Mouse (Mus musculus) small intestine, adult 2 months (tissue): Measurements from ENCODE around the gene Wasf1. TPM values are rescaled to one million over a fixed set of nuclear protein-coding genes. Genes with fewer than 3 reads are reported as not detected.

Experiments
- H3K27ac ChIP-seq: fragments of 200-500 bp; 2 replicates; pipeline ENCODE4 v1.5.1; 2012; ENCODE audit warnings: low read depth, low read length, control low read depth, inconsistent platforms; ENCODE audit not compliant: insufficient read depth
- H3K27me3 ChIP-seq: fragments of 200-500 bp; 2 replicates; pipeline ENCODE4 v1.6.1; 2012; ENCODE audit warnings: mild to moderate bottlenecking, moderate library complexity, low read length, inconsistent platforms; ENCODE audit not compliant: control insufficient read depth, insufficient read depth
- H3K36me3 ChIP-seq: fragments of 200-500 bp; 2 replicates; pipeline ENCODE4 v1.6.1; 2012; ENCODE audit warnings: mild to moderate bottlenecking, low read length, control low read depth, inconsistent platforms; ENCODE audit not compliant: control insufficient read depth, insufficient read depth
- H3K4me1 ChIP-seq: fragments of 200-500 bp; 2 replicates; pipeline ENCODE4 v1.6.1; 2012; ENCODE audit warnings: low read length, inconsistent platforms, mixed read lengths; ENCODE audit not compliant: control insufficient read depth, insufficient read depth, insufficient read length
- H3K4me3 ChIP-seq: fragments of 200-500 bp; 2 replicates; pipeline ENCODE4 v1.5.1; 2012; ENCODE audit warnings: low read depth, mild to moderate bottlenecking, control low read depth, inconsistent platforms, low read length, moderate library complexity
- CTCF ChIP-seq: fragments of 200-500 bp; IDR thresholded peaks from 2 replicates; pipeline ENCODE4 v1.5.1; 2012; ENCODE audit warnings: low read depth, mild to moderate bottlenecking, control low read depth, inconsistent platforms, low read length, moderate library complexity, mixed read lengths; ENCODE audit not compliant: insufficient replicate concordance, insufficient read length; ENCODE audit errors: extremely low read depth
- POLR2A ChIP-seq: fragments of 200-500 bp; IDR thresholded peaks from 2 replicates; pipeline ENCODE4 v1.6.1; 2012; ENCODE audit warnings: low read depth, mild to moderate bottlenecking, control low read depth, inconsistent platforms, low read length, moderate library complexity
- WGBS: fragments of 180-500 bp; shearing (Covaris S2); methylation state at CpG from one replicate; pipeline ENCODE4 v1.1.7; 2018; 5-methylcytosine and 5-hydroxymethylcytosine counted together
- polyA plus RNA-seq: library from polyadenylated mRNA; depleted of rRNA; stranded (reverse); fragments of >200 nt; gene quantifications from 2 replicates; pipeline ENCODE4 v1.2.3, GENCODE M21; 2012

Gene Wasf1
- polyA plus RNA-seq, 1 experiment, result 0.87 TPM

DNA sequence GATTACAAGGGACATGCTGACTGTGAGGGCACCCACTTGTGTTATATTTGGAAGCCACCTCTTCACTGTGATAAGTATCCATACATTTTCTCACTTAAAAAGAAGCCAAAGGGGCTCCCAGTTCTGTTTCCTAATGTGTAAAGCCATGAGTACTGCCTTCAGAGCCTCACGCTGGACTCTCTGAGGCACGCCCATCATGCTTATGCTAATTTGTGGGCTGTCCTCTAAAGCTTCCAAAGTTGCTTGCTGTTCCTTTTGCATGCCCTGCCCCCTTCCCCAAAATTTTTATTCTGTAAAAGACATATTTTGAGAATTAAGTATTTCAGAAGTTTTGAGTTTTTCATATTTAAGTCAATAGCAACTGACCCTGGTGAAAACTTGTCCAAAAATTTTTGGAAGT, 27.5 kb downstream of the Wasf1 start:
- Histone ChIP-seq H3K36me3 (no peaks in the 10 kb centered on the region), H3K4me1 (no peaks in the 10 kb centered on the region), H3K4me3 (no peak overlapping the region), H3K27me3 (no peaks in the 10 kb centered on the region), H3K27ac (no peak overlapping the region)
- no peak for TF ChIP-seq CTCF
- TF ChIP-seq POLR2A, result no peak
- 66% methylated on average over 2 of the region's 2 CpGs for WGBS

DNA sequence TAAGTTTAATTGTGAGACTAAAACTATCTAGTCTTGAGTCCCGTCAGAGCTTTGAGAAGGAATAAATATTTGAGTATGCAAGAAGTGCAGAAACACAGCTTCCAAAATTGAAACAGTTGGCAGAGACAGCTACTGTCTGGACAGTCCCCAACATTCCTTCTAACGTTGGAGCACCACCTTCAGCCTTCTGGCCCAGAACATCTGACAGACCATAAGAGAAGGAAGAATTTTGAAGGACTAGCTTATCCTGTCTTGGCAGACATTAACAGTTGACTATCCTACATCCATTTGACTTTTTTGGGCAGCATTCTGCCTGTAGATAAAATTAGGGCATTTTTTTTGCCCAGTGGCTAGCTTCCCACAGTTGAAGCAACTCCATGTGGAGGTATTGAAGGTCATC, 32.0 kb downstream of the Wasf1 start:
- WGBS, result 66% methylated on average over 2 of the region's 2 CpGs

GRCm38 (mm10) chr10:40918669-40919440, 35.6 kb downstream of the Wasf1 start:
- Histone ChIP-seq H3K36me3 (no peaks in the 10 kb centered on the region), H3K4me3 (no peak overlapping the region), H3K27me3 (no peaks in the 10 kb centered on the region), H3K4me1 (no peaks in the 10 kb centered on the region), H3K27ac (no peak overlapping the region)
- TF ChIP-seq CTCF, result no peak
- TF ChIP-seq POLR2A, result no peak
- WGBS, result 86% methylated on average over 8 of the region's 8 CpGs

More for the DNA sequence above, 32.0 kb downstream of the Wasf1 start:
- H3K27ac ChIP-seq, result no peak overlapping the region
- no peaks in the 10 kb centered on the region for H3K27me3 ChIP-seq
- no peaks in the 10 kb centered on the region for H3K4me1 ChIP-seq
- H3K36me3 ChIP-seq, result no peaks in the 10 kb centered on the region
- H3K4me3 ChIP-seq, result no peak overlapping the region
- TF ChIP-seq CTCF (no peak), POLR2A (no peak)

- WGBS, result 82% methylated on average over 6 of the region's 6 CpGs
- Histone ChIP-seq H3K27ac (no peak overlapping the region), H3K36me3 (no peaks in the 10 kb centered on the region), H3K4me3 (no peak overlapping the region), H3K4me1 (no peaks in the 10 kb centered on the region), H3K27me3 (no peaks in the 10 kb centered on the region)
- TF ChIP-seq CTCF (no peak), POLR2A (no peak)
Measured at GRCm38 (mm10) chr10:40919464-40919863, 36.2 kb downstream of the Wasf1 start.

- Histone ChIP-seq H3K4me3 (no peak overlapping the region), H3K4me1 (no peaks in the 10 kb centered on the region), H3K27me3 (no peaks in the 10 kb centered on the region), H3K36me3 (no peaks in the 10 kb centered on the region), H3K27ac (no peak overlapping the region)
- 89% methylated on average over 8 of the region's 8 CpGs for WGBS
- TF ChIP-seq CTCF (no peak), POLR2A (no peak)
Measured at GRCm38 (mm10) chr10:40932995-40933394, 49.7 kb downstream of the Wasf1 start.

- Histone ChIP-seq H3K36me3 (no peaks in the 10 kb centered on the region), H3K27ac (no peak overlapping the region), H3K4me3 (no peak overlapping the region), H3K4me1 (no peaks in the 10 kb centered on the region), H3K27me3 (no peaks in the 10 kb centered on the region)
- 86% methylated on average over 13 of the region's 13 CpGs for WGBS
- TF ChIP-seq CTCF (no peak), POLR2A (no peak)
Measured at GRCm38 (mm10) chr10:40936160-40936726, 53.0 kb downstream of the Wasf1 start.

DNA sequence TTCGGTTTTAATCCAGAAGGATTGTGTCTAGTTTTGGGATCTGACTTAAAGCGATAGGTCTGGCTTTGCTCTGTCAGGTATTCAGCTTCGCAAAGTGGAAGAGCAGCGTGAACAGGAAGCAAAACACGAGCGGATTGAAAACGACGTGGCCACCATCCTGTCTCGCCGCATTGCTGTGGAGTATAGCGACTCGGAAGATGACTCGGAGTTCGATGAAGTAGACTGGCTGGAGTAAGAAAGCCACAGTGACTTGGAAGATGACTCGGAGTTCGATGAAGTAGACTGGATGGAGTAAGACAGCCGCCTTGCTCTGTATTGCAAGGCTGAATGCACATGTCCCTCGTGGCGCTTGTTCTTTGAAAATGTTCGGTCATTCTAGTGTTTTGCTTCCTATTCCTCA, 54.3 kb downstream of the Wasf1 start:
- WGBS, result 95% methylated on average over 20 of the region's 20 CpGs
- H3K4me1 ChIP-seq, result no peaks in the 10 kb centered on the region
- H3K27ac ChIP-seq, result no peak overlapping the region
- H3K4me3 ChIP-seq, result no peak overlapping the region
- no peaks in the 10 kb centered on the region for H3K27me3 ChIP-seq
- TF ChIP-seq POLR2A (no peak), CTCF (no peak)
- no peaks in the 10 kb centered on the region for H3K36me3 ChIP-seq
